Mouse (Mus musculus): Measurements from ENCODE around the gene Rnf10.
A peak's percentile ranks its signal among the peaks of the same experiment; 100 is the strongest.

Gene Rnf10

DNA sequence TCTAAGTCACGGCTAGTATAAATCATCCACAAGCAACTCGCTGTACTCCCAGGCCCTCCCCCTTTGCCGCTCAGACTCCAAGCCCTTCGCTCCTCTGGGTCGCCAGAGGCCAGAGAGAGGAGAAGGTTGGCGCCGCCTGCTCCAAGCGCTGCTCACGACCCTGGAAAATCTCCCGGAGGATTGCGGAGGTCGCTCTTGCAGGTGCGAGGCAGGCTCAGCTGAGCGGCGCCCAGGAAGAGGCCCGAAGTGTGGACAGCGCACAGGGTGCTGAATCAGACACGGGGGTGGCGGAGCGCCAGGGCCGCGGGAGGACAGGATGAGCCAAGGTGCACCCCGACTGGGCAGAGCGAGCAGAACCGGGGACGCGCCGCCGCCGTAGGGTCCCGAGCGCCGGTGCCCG, 79.5 kb downstream of the Rnf10 start:
- peak; percentile 75 for DNase-seq

- no peak for DNase-seq
Observed at GRCm38 (mm10) chr5:115192828-115193195, 79.9 kb downstream of the Rnf10 start.

DNA sequence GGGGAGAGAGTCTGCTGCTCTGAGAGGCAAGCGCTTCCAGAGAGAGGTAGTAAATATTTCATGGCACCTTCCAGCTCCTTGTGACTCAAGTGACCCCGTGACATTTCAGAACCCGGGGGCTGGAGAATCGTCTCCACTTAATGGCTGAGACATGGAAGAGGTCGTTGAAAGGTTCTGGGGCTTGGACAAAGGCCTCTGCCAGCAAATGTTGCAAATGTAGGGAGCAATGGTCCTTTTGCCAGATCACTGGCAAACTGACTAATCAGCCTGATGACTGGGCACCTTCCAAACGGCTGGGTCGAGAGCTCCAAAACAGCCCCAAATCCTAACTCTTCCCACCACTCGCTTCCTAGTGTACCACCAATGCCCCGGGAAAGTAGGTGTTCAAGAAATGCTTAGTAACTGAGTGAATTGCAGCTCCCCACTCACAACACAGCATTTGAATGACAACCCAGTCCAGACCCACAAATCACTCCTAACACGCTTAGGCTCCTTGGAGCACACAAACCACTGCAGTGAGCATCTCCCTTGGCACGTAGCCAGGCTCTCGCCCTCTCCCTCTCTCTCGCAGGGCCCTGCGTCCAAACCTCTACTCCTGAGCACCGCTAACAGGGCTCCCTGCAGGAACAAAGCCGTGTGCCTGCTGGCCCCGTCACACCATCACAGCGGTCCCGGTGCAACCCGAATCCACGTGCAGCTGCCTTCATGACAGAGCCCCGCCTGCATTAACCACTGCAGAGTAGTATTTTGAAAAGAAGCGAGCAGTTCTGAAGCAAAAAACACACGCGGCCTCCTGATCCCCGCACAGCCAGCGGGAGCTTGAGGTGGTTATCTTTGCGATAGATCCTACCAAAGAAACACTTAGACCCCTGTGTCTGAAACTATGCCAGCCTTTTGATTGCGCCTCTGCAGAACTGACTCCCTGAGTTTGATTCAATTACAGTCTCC, 80.5 kb downstream of the Rnf10 start:
- DNase-seq = no peak

Measured in cerebellum, adult 11 months (tissue).